Mouse (Mus musculus): Measurements from ENCODE around the gene Mrpl50.
"Not testable (repeated sequence)": the region's sequence is repeated elsewhere in the genome, so short reads cannot be mapped to it uniquely, and the experiment has no call there.

Mrpl50 gene

DNA sequence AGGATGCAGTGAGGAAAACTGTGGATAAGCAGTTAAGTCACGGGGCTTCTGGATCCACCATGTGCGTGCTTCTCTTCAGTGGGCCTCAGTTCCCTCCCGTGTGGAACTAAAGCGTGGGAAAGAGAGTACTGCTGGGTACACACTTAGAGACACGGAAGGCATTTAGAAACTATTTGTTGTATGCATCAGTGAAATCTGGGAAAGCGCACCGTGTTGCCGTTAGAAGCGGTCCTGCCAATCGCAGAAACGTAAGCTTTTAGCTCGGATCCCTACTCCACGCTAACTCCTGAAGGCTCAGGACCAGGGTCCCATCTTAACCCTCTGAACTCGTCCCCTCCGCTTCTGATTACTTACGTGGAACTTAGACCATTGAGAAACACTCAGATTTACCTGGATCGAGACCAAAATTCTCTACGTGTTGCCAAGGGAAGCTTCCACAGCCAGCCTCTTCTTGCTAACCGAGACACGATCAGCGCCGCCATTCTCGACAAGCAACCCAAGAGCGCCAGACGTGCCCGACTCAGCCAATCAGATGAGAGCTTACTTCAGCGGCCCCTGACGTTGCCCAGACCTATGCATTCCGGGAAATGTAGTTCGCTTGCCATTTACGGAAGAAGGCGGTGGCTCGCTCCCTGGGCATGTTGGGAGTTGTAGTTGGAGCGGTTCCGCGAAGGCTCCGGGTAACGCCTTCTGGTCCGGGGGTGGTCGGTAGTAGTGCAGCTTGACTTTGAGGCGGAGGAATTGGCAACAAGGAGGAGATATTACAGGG lies at the start of gene Mrpl50, which contains the start of gene Zfp189:
Gene Mrpl50, minus strand, starts transcription at position 522 of the 769 bp plus-strand sequence.
Gene Zfp189, plus strand, starts transcription at position 605 of the 769 bp plus-strand sequence.
- peak; percentile 91 for DNase-seq (ENCODE audit: low read depth, low spot score)

DNA sequence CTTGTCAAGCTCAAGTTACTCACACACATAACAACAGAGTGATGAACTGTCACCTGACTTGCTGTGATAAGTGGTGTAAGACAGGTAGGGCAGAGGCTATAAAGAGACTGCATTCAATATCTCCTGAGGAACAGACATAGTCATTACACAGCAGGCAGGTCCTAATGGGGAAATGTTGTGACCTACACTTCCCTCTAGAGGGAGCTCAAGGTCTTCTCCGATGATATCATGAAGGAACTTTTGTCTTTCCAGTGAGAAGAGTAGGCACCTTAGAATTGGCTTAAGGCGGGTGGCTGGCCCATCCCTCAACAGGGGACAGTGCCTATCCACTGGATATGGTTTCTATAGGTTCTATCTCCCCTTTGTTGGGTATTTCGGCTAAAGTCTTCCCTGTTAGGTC lies 46.7 kb upstream of the Mrpl50 start:
- peak; percentile 64 for DNase-seq (ENCODE audit: low read depth, low spot score)

- DNase-seq (ENCODE audit: low read depth, low spot score), result peak; percentile 31
These were observed 39.3 kb upstream of the Mrpl50 start for GRCm38 (mm10) chr4:49559915-49560772.

GRCm38 (mm10) chr4:49558181-49558580 lies 37.3 kb upstream of the Mrpl50 start:
- no peak for DNase-seq (ENCODE audit: low read depth, low spot score)

GRCm38 (mm10) chr4:49557375-49557774 lies 36.5 kb upstream of the Mrpl50 start:
- DNase-seq (ENCODE audit: low read depth, low spot score), result no peak

DNA sequence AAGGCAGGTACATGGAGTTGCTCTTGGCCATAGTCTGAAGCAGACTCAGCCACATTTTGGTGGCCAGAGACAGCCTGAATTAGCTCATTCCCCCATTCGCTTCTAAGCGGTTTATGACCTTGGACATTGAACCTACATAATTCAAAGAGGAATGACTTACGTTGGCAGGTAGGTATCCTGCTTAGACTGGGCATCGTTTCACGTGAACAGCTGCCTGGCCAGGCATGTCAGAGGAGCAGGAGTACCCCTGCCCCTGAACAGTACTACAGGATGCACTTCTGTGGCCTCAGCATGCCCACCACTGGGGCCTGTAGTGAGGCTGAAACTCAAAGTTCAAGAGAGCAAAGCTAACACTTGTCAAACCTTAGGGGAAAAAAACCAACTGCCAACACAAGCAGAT lies 32.5 kb upstream of the Mrpl50 start:
- DNase-seq (ENCODE audit: low read depth, low spot score), result no peak

- DNase-seq (ENCODE audit: low read depth, low spot score), result no peak
These were observed 28.5 kb upstream of the Mrpl50 start, which contains the start of gene Aldob for GRCm38 (mm10) chr4:49549383-49549782. Gene Aldob, minus strand, starts transcription at chr4:49549546.

GRCm38 (mm10) chr4:49547544-49548219 lies 26.8 kb upstream of the Mrpl50 start:
- DNase-seq (ENCODE audit: low read depth, low spot score), result no peak

DNA sequence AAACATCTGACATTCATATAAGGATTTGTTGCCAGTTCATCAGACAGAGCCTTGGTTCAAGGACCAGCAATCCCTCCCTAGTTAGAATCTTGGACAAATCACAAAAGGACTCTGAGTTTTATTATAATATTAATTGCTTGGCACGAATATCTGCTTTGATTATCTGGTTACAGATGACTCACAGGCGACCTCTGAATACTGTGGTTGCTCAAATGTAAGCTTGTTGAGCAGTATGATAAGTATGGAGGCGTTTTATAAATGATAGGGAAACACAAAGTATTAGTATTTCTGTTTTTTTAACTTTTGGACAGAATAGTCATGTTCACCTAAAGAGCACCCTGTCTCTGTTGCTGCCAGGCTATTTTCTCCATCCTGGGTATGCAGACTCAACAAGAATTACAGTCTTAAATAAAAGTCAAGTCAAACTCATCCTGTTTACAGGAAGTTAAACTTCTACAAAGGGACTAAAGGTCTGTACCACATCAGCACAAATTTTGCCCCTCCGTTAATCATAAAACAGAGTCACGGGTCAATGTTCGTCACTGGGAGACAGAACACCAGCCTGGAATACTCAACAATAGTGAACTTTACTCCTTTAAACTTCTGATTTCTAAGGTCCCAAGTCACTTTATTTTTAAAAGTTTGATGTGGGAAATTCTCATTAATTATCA lies 26.1 kb upstream of the Mrpl50 start:
- DNase-seq (ENCODE audit: low read depth, low spot score), result no peak

DNA sequence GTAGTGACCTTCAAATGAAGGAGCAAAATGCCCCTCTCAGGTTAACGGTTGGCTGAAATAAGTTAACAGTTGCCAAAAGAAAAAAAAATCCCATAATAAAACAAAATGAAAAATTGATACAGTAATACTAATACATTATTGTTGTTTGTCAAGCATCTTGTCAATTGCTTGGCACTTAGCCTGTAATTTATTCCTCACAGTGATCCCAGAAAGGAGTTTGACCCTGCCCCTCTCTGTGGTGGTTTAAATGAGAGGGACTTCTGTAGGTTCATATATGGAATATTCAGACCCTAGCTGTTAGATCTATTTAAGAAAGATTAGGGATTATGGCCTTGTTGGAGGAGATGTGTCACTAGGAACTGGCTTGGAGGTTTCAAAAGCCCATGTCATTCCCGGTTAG lies 25.1 kb upstream of the Mrpl50 start:
- DNase-seq (ENCODE audit: low read depth, low spot score), result no peak

DNA sequence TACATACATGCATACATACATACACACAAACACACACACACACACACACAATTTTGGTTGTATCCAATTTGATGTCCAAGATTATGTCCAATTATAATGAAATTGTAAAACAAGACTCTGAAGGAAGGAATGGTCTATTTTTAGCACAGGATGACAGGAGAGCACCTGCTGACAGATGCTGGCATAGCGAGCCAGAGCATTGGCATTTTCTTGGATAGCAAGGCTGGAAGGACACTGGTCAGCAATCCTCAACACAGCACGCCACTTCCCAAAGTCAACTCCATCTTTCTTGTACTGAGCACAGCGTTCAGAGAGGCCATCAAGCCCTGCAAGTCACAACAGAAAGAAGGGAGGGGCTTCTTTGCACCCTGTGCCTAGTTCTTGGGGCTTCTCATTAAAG lies 20.1 kb upstream of the Mrpl50 start:
- DNase-seq (ENCODE audit: low read depth, low spot score), result no peak

- no peak for DNase-seq (ENCODE audit: low read depth, low spot score)
These were observed 18.8 kb upstream of the Mrpl50 start for GRCm38 (mm10) chr4:49539665-49540064.

DNA sequence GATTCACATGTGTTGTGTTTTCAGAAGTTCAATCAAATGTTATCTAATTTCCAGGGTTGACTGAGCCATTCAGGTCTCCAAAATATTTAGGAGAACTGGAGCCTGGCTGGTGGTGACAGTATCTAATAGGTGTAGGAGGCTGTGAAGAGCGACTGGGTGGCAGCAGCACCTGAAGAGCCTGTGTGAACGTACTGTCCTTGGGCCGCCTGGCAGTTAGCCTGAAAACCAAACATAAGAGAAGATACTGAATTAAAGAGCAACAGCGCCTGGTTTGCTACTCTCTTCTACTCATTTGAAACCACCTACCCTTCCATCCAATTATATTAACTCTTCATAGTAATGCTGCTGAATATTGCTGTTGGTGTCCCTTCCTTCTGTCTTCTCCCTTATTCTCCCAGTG lies 15.8 kb upstream of the Mrpl50 start:
- no peak for DNase-seq (ENCODE audit: low read depth, low spot score)

DNA sequence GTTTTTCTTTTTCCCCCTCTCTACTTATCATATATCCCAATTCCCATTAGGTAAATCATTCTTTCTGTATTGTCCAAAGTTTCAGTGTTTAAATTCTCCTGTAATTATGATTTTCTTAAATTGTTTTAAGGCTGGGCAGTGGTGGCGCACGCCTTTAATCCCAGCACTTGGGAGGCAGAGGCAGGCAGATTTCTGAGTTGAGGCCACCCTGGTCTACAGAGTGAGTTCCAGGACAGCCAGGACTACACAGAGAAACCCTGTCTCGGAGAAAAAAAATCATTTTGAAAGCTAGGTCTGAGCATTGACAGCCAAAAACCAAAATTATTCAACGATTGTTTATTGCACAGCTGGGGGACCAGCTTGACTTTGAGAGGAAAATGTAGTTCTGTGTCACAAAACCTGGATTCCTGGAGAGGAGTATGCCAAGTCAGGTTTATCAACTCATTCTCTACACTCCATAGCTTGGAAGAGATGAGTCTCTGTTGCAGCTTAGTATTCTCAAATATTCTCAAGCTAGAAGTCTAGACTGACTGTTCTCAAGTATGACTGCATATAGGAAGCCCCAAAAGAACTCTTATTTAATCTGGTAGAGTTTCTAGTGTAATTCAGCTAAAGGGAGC lies 14.9 kb upstream of the Mrpl50 start:
- DNase-seq (ENCODE audit: low read depth, low spot score), result no peak

GRCm38 (mm10) chr4:49535036-49535435 lies 14.1 kb upstream of the Mrpl50 start:
- no peak for DNase-seq (ENCODE audit: low read depth, low spot score)

DNA sequence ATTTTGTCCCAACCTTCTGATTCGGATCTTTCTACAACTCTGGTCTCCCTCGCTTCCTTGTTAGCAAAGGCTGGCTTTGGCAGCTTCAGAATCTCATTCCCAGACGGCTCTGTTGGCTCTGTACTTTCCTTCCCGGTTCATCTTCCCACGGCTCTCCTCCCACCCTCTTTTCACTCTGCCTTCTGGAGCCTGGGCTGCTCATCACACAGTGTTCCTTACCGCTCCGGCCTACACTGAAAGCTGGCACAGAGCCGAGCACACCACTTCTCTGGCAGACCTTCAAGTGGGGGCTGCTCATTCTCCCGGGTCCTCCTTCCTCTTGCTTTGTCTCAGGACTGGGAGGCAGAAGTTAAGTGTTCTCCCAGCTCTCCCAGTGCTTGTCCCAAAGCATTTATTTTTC lies 1.7 kb upstream of the Mrpl50 start:
- no peak for DNase-seq (ENCODE audit: low read depth, low spot score)

- no peak for DNase-seq (ENCODE audit: low read depth, low spot score)
These were observed 453 bp upstream of the Mrpl50 start for GRCm38 (mm10) chr4:49521346-49521745.

GRCm38 (mm10) chr4:49519476-49519875 lies 1.4 kb downstream of the Mrpl50 start:
- DNase-seq (ENCODE audit: low read depth, low spot score), result no peak

DNA sequence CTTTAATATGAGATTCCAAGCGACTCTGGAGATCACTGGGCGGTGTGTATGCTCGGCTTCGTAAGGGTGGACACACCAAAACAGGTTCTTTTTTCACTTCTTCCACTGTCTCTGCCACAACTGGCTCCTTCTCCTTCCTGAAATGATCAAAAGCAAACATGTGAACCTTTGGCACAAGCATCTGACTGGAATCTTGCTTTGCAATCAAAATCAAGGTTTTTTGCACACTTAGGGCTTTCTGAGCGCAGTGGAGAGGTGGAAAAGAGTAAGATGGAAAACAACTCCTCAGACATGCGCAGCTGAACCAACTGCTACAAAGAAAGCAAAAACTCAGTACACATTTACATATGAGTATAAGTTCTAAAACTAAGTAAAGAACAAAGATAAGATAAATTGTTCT lies 6.5 kb downstream of the Mrpl50 start:
- DNase-seq (ENCODE audit: low read depth, low spot score), result no peak

- DNase-seq (ENCODE audit: low read depth, low spot score), result no peak
These were observed 8.3 kb downstream of the Mrpl50 start for GRCm38 (mm10) chr4:49512636-49513035.

DNA sequence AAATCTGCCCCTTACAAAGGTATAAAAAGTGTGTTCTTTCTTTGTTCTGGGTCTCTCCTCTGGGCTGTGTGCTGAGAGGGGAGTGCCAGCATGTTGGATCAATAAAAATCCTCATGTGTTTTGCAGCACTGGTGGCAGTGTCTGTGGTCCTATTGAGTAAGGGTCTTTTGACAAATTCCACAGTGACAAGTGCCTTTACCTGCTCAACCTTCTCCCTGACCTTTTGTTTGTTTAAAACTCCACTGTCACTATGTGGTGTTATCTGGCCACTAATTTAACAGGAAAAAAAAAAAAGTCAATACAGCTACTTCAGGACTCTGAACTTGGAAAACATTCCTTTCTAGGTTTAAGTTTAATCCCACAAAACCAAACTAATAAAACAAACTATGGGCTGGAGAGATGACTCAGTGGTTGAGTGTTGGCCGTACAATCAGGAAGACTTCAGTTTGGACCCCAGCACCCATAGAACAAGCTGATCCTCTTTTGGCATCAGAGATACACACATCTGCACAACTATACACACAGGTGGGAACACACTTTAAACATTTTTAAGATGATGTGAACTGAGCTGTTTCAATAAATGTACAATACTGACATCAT lies 10.6 kb downstream of the Mrpl50 start:
- DNase-seq (ENCODE audit: low read depth, low spot score), result not testable (repeated sequence)

Data from retina, postnatal 7 days (tissue).